Mouse (Mus musculus): ENCODE results near the gene Tshz2. TPM values are rescaled to one million over a fixed set of nuclear protein-coding genes. Genes with fewer than 3 reads are reported as not detected.
A peak's percentile ranks its signal among the peaks of the same experiment; 100 is the strongest.

Gene Tshz2
- total and polyA plus RNA-seq, 2 experiments from 2014 or later: 26.4 to 40.8 TPM

GRCm38 (mm10) chr2:169722341-169722740 lies 89.5 kb downstream of the Tshz2 start:
- no peak for TF ChIP-seq CTCF (IDR thresholded peaks at IDR 0.05)

GRCm38 (mm10) chr2:169723645-169724462 lies 91.0 kb downstream of the Tshz2 start:
- ATAC-seq (ENCODE audit: low FRiP score) (no peak), DNase-seq (ENCODE audit: low spot score) (no peak)
- H3K4me3 ChIP-seq (ENCODE audit: low read depth, low read length): no peak overlapping the region
- no peaks in the 10 kb centered on the region for H3K27me3 ChIP-seq (ENCODE audit: insufficient read depth, low read length)
- H3K9ac ChIP-seq (replicated peaks; ENCODE audit: low read length, poor library complexity, severe bottlenecking): no peak overlapping the region
- H3K27ac ChIP-seq (ENCODE audit: low read depth, low read length): 0 out of 2 replicates have a peak overlapping the region, but pooled peaks have one; percentile 26
- H3K4me1 ChIP-seq (ENCODE audit: insufficient read depth, low read length): peaks cover 12% of the 10 kb centered on the region; the same call in 1 of the 2 replicates
- H3K4me2 ChIP-seq (ENCODE audit: low read depth, low read length, poor library complexity, severe bottlenecking): 0 out of 2 replicates have a peak overlapping the region, but pooled peaks have one; percentile 12
- no peak for TF ChIP-seq CTCF (IDR thresholded peaks at IDR 0.05)
- no peaks in the 10 kb centered on the region for H3K9me3 ChIP-seq (ENCODE audit: low read length)
- no peaks in the 10 kb centered on the region for H3K36me3 ChIP-seq (ENCODE audit: insufficient read depth, low read length)
- WGBS: 59% methylated on average over 24 of the region's 24 CpGs

More at GRCm38 (mm10) chr2:169722341-169722740, 89.5 kb downstream of the Tshz2 start:
- ATAC-seq (ENCODE audit: low FRiP score): no peak
- WGBS: 79% methylated on average over 6 of the region's 6 CpGs
- no peak overlapping the region for H3K4me3 ChIP-seq (ENCODE audit: low read depth, low read length)
- no peaks in the 10 kb centered on the region for H3K36me3 ChIP-seq (ENCODE audit: insufficient read depth, low read length)
- H3K27ac ChIP-seq (ENCODE audit: low read depth, low read length): no peak overlapping the region
- DNase-seq (ENCODE audit: low spot score): no peak
- no peak overlapping the region for H3K9ac ChIP-seq (replicated peaks; ENCODE audit: low read length, poor library complexity, severe bottlenecking)
- no peaks in the 10 kb centered on the region for H3K27me3 ChIP-seq (ENCODE audit: insufficient read depth, low read length)
- peaks cover 12% of the 10 kb centered on the region; the same call in 1 of the 2 replicates for H3K4me1 ChIP-seq (ENCODE audit: insufficient read depth, low read length)
- no peaks in the 10 kb centered on the region for H3K9me3 ChIP-seq (ENCODE audit: low read length)
- no peak overlapping the region for H3K4me2 ChIP-seq (ENCODE audit: low read depth, low read length, poor library complexity, severe bottlenecking)

DNA sequence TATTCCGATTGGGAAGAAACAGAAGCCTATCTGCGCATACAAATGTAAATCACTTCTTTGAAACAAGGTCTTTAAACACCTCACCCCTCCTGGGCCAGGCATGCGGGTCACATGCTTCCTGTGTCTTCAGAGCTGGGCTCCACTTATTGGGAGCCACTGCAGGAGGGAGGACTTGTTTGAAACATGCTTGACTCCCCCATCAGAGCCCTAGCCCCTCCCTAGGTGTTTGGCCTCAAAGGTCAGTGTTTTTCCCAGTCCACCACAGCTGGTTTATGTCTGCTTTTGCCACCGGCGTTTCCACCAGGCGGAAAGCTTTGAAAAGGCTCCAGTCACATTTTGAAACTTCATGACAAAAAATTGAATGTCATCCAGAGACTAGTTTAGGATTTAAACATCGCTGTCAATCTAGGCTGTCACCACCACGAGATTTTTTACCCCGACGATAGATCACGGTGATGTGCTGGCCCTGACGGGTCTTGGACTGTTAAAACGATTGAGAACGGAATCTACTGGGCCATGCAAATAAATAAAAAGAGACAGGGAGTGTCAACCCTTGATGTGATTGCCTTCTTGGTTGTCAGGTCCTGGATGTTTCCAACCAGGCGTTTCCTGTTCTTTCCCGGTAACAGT lies 96.0 kb downstream of the Tshz2 start:
- DNase-seq (ENCODE audit: low spot score) (no peak), ATAC-seq (ENCODE audit: low FRiP score) (no peak)
- H3K4me2 ChIP-seq (ENCODE audit: low read depth, low read length, poor library complexity, severe bottlenecking): no peak overlapping the region
- H3K27me3 ChIP-seq (ENCODE audit: insufficient read depth, low read length): no peaks in the 10 kb centered on the region
- H3K4me3 ChIP-seq (ENCODE audit: low read depth, low read length): no peak overlapping the region
- no peaks in the 10 kb centered on the region for H3K9me3 ChIP-seq (ENCODE audit: low read length)
- H3K9ac ChIP-seq (replicated peaks; ENCODE audit: low read length, poor library complexity, severe bottlenecking): no peak overlapping the region
- no peak for TF ChIP-seq CTCF (IDR thresholded peaks at IDR 0.05)
- H3K4me1 ChIP-seq (ENCODE audit: insufficient read depth, low read length): peaks cover 9% of the 10 kb centered on the region; the same call in 1 of the 2 replicates
- H3K27ac ChIP-seq (ENCODE audit: low read depth, low read length): no peak overlapping the region
- 67% methylated on average over 16 of the region's 16 CpGs for WGBS
- H3K36me3 ChIP-seq (ENCODE audit: insufficient read depth, low read length): no peaks in the 10 kb centered on the region

DNA sequence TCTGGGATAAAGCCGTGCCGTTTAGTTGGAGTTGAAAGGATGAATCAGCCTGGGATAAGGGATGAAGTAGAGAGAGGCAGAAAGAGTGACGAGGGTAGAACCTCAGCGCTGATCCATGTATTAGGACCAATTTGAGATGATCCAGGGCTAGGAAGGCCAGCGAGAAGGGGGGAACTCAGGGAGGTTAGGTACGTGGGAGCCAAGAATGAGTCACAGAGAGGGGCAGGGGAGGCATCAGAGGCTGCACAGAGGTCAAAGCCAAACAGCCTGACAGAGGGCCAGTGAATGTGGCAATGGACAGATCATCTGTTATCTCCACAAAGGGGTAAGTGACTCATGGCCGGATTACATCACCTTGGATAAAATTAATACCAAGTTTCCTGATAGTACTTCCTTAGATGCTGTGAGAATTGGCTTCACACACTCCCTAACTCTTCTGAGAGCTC lies 97.8 kb downstream of the Tshz2 start:
- Histone ChIP-seq H3K9ac (replicated peaks; ENCODE audit: low read length, poor library complexity, severe bottlenecking) (no peak overlapping the region), H3K4me2 (ENCODE audit: low read depth, low read length, poor library complexity, severe bottlenecking) (no peak overlapping the region), H3K27ac (ENCODE audit: low read depth, low read length) (no peak overlapping the region), H3K36me3 (ENCODE audit: insufficient read depth, low read length) (no peaks in the 10 kb centered on the region), H3K27me3 (ENCODE audit: insufficient read depth, low read length) (no peaks in the 10 kb centered on the region), H3K4me3 (ENCODE audit: low read depth, low read length) (no peak overlapping the region), H3K4me1 (ENCODE audit: insufficient read depth, low read length) (peaks cover 5% of the 10 kb centered on the region; the same call in 1 of the 2 replicates), H3K9me3 (ENCODE audit: low read length) (no peaks in the 10 kb centered on the region)
- no peak for TF ChIP-seq CTCF (IDR thresholded peaks at IDR 0.05)
- ATAC-seq (ENCODE audit: low FRiP score): no peak
- 73% methylated on average over 7 of the region's 7 CpGs for WGBS
- no peak for DNase-seq (ENCODE audit: low spot score)

- ATAC-seq (ENCODE audit: low FRiP score) (no peak), DNase-seq (ENCODE audit: low spot score) (no peak)
- Histone ChIP-seq H3K27ac (ENCODE audit: low read depth, low read length) (no peak overlapping the region), H3K27me3 (ENCODE audit: insufficient read depth, low read length) (no peaks in the 10 kb centered on the region), H3K4me3 (ENCODE audit: low read depth, low read length) (no peak overlapping the region), H3K36me3 (ENCODE audit: insufficient read depth, low read length) (no peaks in the 10 kb centered on the region), H3K9me3 (ENCODE audit: low read length) (no peaks in the 10 kb centered on the region), H3K9ac (replicated peaks; ENCODE audit: low read length, poor library complexity, severe bottlenecking) (no peak overlapping the region), H3K4me2 (ENCODE audit: low read depth, low read length, poor library complexity, severe bottlenecking) (no peak overlapping the region), H3K4me1 (ENCODE audit: insufficient read depth, low read length) (peaks cover 5% of the 10 kb centered on the region; the same call in 1 of the 2 replicates)
- 28% methylated on average over 7 of the region's 7 CpGs for WGBS
- TF ChIP-seq CTCF (IDR thresholded peaks at IDR 0.05): no peak
Measured at GRCm38 (mm10) chr2:169734053-169734452, 101.2 kb downstream of the Tshz2 start.
